Comparison of ENCODE assay signal across 9 mouse cellular contexts in the genomic region with DNA sequence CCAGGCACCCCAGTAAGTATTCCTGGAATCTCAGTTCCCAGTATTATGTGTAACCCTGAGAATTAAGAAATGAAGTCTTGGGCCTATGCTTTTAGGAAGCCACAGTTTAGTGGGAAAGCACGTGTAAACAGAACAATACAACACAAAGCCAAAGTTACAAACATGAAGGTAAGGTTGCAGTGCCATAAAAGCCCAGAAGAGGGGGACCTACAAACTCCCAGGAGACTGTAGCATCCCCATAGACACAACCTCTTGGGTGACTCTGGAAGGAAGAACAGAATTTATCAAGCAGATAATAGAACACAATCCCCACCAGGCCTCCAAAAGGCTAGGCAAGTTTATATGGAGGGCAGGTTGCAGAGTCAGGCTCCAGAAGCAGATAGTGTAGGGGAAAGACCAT. TPM values are rescaled to one million over a fixed set of nuclear protein-coding genes. Genes with fewer than 3 reads are reported as not detected.
A peak's percentile ranks its signal among the peaks of the same experiment; 100 is the strongest.
DNase-seq lines count a peak whose midpoint lies in the region.
"Had no signal": no experiment of that assay in that cellular context is flagged by ENCODE, and none has a peak within 500 bp of the region (broad histone marks: within the 10 kb centered on the region; RNA-seq: fewer than 3 reads in every experiment).

No protein-coding gene starts in this region.

- intact Hi-C loops in left cerebral cortex, postnatal 36 days (cut with DNase I), result loop anchor here (2.0 kb wide), 1 partner anchor 92 kb away; no protein-coding TSS in a partner anchor
- intact Hi-C loops in heart, postnatal 25 days (cut with DNase I), result no loop called here

- DNase-seq in kidney, adult 9 months, result peak; percentile 18
- DNase-seq in kidney, adult 18-20 months, result no peak
- peak; percentile 7 for DNase-seq in right cerebral cortex, postnatal 4 days
- no peak for DNase-seq in right cerebral cortex, postnatal 25 days
- DNase-seq in brain, adult 2 months (ENCODE audit: low read depth, low spot score), result peak; percentile 36
- DNase-seq in thymus, postnatal 25 days, result peak; percentile 23
- DNase-seq in left cerebral cortex, postnatal 36 days (ENCODE audit: low spot score in 2 of 2), result no peak
- no peak for DNase-seq in heart, postnatal 25 days (ENCODE audit: low spot score)
- DNase-seq: left cerebral cortex, postnatal 4 days had no signal

RNA-seq across cellular contexts. Expression of gene Nkrf, which starts 27.9 kb away (rescaled TPM):
- total RNA-seq in left cerebral cortex, postnatal 36 days (2021), result 10 to 100 TPM; 31.2 to 32.3 TPM
- 1 to 10 TPM; 3.2 to 3.9 TPM for total RNA-seq in heart, postnatal 25 days (2021)

RNA-seq across cellular contexts. Expression of gene C330007P06Rik, which starts 56.7 kb away (rescaled TPM):
- 10 to 100 TPM; 37.2 to 37.7 TPM for total RNA-seq in left cerebral cortex, postnatal 36 days (2021)
- 10 to 100 TPM; 15.3 to 17.5 TPM for total RNA-seq in heart, postnatal 25 days (2021)

RNA-seq across cellular contexts. Expression of gene Ube2a, which starts 56.9 kb away (rescaled TPM):
- 10 to 100 TPM; 48.7 to 50.8 TPM for total RNA-seq in left cerebral cortex, postnatal 36 days (2021)
- 10 to 100 TPM; 67.5 to 77.9 TPM for total RNA-seq in heart, postnatal 25 days (2021)

Comparison
In these comparisons a context has a peak if more than half of its experiments do, and no peak if none do; other contexts are left out.
1. DNase-seq: peak in kidney, adult 9 months (single experiment), right cerebral cortex, postnatal 4 days (single experiment), brain, adult 2 months (single experiment) and thymus, postnatal 25 days (single experiment); none in kidney, adult 18-20 months (single experiment), right cerebral cortex, postnatal 25 days (single experiment), left cerebral cortex, postnatal 36 days (0 of 2) and heart, postnatal 25 days (single experiment).
2. RNA of gene Nkrf, which starts 27.9 kb away (total RNA-seq): 31.2 to 32.3 TPM in left cerebral cortex, postnatal 36 days; 3.2 to 3.9 TPM in heart, postnatal 25 days; every median in the first group is over 4 times any median in the second.